Mouse (Mus musculus): ENCODE results near the gene Apoa1. TPM values are rescaled to one million over a fixed set of nuclear protein-coding genes. Genes with fewer than 3 reads are reported as not detected.

Gene Apoa1
- total RNA-seq, 1 experiment from 2014 or later = not detected

- no peak for ATAC-seq (replicated peaks in 1 of 2; ENCODE audit: insufficient read depth in 1 of 2, low FRiP score in 2 of 2, low TSS enrichment in 1 of 2, low read depth in 1 of 2, poor library complexity in 2 of 2, severe bottlenecking in 2 of 2)
Measured at GRCm38 (mm10) chr9:46240526-46241153, 12.3 kb downstream of the Apoa1 start, which contains the start of gene Apoa4. Apoa4 (plus strand) TSS chr9:46240696.

- no peak for ATAC-seq (replicated peaks in 1 of 2; ENCODE audit: insufficient read depth in 1 of 2, low FRiP score in 2 of 2, low TSS enrichment in 1 of 2, low read depth in 1 of 2, poor library complexity in 2 of 2, severe bottlenecking in 2 of 2)
Measured at GRCm38 (mm10) chr9:46241818-46242217, 13.4 kb downstream of the Apoa1 start.

GRCm38 (mm10) chr9:46243122-46243521 lies 14.7 kb downstream of the Apoa1 start:
- ATAC-seq (replicated peaks in 1 of 2; ENCODE audit: insufficient read depth in 1 of 2, low FRiP score in 2 of 2, low TSS enrichment in 1 of 2, low read depth in 1 of 2, poor library complexity in 2 of 2, severe bottlenecking in 2 of 2) = no peak

DNA sequence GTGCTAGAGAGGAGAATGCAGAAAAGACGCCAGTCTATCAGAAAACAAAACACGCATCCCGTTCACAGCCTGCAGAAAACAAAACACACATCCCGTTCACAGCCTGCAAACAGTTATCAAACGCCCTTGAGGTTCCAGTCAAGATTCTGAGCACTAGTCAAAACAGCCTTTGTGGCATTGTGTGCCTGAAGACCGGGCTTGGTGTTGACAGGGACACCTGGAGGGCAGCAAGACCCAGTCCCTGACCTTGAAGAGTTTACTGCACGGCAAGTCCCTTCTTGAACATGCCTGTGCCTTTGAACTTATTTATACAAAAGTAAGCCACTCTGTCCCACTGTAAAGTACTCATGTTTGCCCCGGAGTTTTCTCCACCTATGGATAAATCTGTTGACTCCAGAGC lies 15.2 kb downstream of the Apoa1 start:
- ATAC-seq (replicated peaks in 1 of 2; ENCODE audit: insufficient read depth in 1 of 2, low FRiP score in 2 of 2, low TSS enrichment in 1 of 2, low read depth in 1 of 2, poor library complexity in 2 of 2, severe bottlenecking in 2 of 2) = no peak

DNA sequence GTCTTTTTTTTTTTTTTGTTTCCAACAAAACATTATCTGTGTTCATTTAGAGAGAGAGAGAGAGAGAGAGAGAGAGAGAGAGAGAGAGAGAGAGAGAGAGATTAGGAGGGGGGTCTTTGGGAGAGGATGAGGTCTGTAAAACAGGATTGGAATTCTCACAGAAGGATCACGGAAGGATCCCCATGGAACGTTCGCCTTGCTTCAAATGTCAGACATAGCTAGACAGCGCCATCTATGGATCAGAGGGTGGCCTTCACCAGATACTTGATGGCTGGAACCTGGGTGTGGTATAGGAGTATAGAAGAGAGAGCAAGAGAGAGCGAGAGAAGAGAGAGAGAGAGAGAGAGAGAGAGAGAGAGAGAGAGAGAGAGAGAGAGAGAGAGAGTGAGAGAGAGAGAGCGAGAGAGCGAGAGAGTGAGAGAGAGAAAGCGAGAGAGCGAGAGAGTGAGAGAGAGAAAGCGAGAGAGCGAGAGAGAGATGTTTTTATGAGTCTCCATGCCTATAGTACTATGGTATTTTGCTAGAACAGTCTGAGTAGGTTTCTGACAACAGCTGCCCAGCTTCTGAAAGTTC lies 18.5 kb downstream of the Apoa1 start:
- ATAC-seq (replicated peaks in 1 of 2; ENCODE audit: insufficient read depth in 1 of 2, low FRiP score in 2 of 2, low TSS enrichment in 1 of 2, low read depth in 1 of 2, poor library complexity in 2 of 2, severe bottlenecking in 2 of 2) = peak in 1 of 2 experiments; percentile 69; a peak in 2 of 4 replicates

DNA sequence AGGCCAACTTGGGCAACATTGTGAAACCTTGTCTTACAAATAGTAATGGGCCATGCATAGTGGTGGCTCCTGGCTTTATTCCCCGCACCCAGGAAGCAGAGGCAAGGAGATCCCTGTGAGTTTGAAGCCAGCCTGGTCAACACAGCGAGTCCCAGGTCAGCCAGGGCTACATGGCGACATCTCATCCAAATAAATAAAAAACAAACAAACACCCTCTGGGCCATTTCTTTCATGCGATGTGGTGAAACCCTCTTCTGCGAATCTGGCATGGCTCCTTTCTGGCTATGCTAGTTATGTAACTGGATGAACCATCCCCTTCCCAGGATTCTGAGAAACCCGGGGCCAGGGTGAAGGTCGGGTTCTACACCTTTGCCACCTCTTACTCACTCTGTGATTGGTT lies 27.8 kb downstream of the Apoa1 start:
- ATAC-seq (replicated peaks in 1 of 2; ENCODE audit: insufficient read depth in 1 of 2, low FRiP score in 2 of 2, low TSS enrichment in 1 of 2, low read depth in 1 of 2, poor library complexity in 2 of 2, severe bottlenecking in 2 of 2) = no peak

DNA sequence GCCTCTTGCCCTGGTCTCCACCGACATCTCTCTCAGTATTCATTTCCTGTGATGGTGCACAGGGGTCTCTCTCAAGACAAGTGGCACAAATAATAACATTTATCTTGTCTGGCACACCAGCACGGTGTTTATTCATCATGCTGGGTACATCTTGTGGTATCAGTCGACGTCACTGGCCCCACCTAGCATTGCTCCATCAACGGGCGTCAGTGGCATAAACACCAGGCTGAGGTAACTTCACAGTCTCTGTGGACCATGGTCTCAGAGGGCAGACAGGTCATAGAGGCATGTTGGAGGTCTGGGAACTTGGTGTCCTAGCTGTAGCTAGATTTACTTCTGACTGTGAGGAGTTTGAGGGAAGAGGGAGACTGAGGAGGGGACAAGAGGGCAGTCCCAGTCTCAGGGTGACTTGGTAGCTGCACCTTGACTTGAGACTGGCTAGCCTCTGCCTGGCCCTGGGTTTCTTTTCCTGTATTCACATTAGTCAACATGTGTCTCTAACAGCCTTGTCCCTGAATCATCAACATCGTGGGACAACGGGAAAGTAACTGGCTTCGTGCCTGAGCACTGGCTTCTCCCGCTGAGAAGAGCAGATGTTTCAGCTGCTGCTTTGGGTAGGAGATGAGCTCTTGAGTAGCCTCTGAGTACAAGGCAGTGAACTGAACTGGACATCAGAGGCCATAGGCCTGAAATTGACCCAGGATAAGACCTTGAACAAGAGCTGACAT lies 28.4 kb downstream of the Apoa1 start:
- peak in 1 of 2 experiments; percentile 43; a peak in 1 of 4 replicates for ATAC-seq (replicated peaks in 1 of 2; ENCODE audit: insufficient read depth in 1 of 2, low FRiP score in 2 of 2, low TSS enrichment in 1 of 2, low read depth in 1 of 2, poor library complexity in 2 of 2, severe bottlenecking in 2 of 2)

DNA sequence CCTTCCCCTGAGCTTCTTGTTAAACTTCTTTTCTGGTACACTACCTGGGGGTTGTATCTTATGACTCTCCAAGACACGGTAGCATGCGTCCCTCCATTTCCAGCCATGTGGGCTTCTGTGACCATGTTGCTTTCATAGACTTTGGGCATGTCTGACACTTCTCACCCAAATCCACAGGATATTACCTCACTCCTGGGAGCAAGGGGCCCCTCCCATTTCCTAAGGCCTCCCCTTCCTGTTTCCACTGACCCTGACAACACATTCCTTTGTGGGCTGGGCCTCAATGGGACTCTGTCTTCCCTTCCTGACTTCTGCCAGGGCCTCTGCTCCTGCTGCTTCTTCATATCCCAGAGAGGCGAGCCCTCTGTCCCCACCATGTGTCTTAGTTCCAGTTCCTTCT lies 29.2 kb downstream of the Apoa1 start:
- peak; percentile 37 to 73; a peak in 2 of 4 replicates for ATAC-seq (replicated peaks in 1 of 2; ENCODE audit: insufficient read depth in 1 of 2, low FRiP score in 2 of 2, low TSS enrichment in 1 of 2, low read depth in 1 of 2, poor library complexity in 2 of 2, severe bottlenecking in 2 of 2)

GRCm38 (mm10) chr9:46259111-46259510 lies 30.7 kb downstream of the Apoa1 start:
- no peak for ATAC-seq (replicated peaks in 1 of 2; ENCODE audit: insufficient read depth in 1 of 2, low FRiP score in 2 of 2, low TSS enrichment in 1 of 2, low read depth in 1 of 2, poor library complexity in 2 of 2, severe bottlenecking in 2 of 2)

- no peak for ATAC-seq (replicated peaks in 1 of 2; ENCODE audit: insufficient read depth in 1 of 2, low FRiP score in 2 of 2, low TSS enrichment in 1 of 2, low read depth in 1 of 2, poor library complexity in 2 of 2, severe bottlenecking in 2 of 2)
Measured at GRCm38 (mm10) chr9:46261131-46261530, 32.8 kb downstream of the Apoa1 start.

DNA sequence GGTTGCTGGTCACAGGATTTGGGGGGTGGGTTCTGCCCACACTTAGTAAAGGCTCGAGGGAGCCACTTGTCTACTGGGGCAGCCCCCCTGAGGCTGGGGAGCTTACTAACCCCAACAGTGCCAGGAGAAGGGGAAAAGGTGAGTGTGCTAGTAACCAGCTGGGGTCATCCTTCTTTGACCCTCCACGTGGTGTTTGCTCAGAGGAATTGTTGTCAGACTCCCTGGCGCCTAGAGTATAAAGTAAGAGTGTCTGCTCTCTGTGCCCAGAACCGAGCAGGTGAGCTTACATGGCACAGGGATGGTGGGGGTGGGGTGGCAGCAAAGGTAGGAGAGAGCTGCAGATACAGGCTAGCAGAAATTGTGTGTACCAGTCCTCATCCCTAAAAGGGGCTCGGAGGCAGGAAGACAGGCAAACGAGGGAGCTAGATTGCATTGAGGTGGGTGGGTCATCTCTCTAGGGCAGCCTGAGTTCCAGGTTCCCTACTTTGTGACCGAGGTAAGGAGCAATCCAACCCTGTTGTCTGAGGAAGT lies 40.0 kb downstream of the Apoa1 start, which contains the start of gene Apoa5:
TSS of gene Apoa5 (plus strand) at position 291 of the 531 bp plus-strand sequence.
- no peak for ATAC-seq (replicated peaks in 1 of 2; ENCODE audit: insufficient read depth in 1 of 2, low FRiP score in 2 of 2, low TSS enrichment in 1 of 2, low read depth in 1 of 2, poor library complexity in 2 of 2, severe bottlenecking in 2 of 2)

DNA sequence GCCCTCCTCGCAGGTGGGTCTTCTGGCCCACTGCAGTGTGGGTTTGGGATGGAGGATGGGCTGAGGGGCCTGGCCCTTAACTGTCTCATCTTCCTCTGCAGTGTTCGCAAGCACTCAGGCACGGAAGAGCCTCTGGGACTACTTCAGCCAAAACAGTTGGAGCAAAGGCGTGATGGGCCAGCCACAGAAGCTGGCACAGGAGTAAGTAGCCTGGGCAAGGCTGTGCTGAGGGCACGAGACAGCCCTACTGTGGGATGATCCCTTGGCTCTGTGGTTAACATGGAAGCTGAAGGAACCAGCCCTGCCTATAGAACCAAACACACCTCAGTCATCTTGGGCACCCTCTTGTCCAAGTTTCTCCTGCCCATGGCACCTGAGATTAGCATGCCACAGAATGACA lies 40.7 kb downstream of the Apoa1 start:
- no peak for ATAC-seq (replicated peaks in 1 of 2; ENCODE audit: insufficient read depth in 1 of 2, low FRiP score in 2 of 2, low TSS enrichment in 1 of 2, low read depth in 1 of 2, poor library complexity in 2 of 2, severe bottlenecking in 2 of 2)

- no peak for ATAC-seq (replicated peaks in 1 of 2; ENCODE audit: insufficient read depth in 1 of 2, low FRiP score in 2 of 2, low TSS enrichment in 1 of 2, low read depth in 1 of 2, poor library complexity in 2 of 2, severe bottlenecking in 2 of 2)
Measured at GRCm38 (mm10) chr9:46270782-46271181, 42.4 kb downstream of the Apoa1 start.

DNA sequence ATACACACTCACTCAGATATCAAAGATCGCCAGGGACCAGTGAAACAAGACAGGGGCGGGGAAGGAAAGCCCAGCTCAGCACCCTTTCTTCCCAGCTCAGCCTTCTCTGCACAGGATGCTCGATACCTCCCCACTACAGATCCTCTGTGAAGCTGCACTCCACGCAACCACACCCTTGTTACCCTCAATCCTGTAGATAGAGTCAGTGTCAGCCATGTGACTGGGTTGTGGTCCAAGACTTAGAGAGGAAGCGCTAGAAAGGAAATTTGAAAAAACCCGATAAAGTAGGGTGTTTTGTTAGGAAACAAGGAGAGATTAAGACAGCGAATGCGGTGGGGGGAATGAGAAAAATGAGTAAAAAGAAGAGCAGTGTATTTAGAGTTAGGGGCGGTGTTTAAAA lies 43.7 kb downstream of the Apoa1 start:
- ATAC-seq (replicated peaks in 1 of 2; ENCODE audit: insufficient read depth in 1 of 2, low FRiP score in 2 of 2, low TSS enrichment in 1 of 2, low read depth in 1 of 2, poor library complexity in 2 of 2, severe bottlenecking in 2 of 2) = no peak

DNA sequence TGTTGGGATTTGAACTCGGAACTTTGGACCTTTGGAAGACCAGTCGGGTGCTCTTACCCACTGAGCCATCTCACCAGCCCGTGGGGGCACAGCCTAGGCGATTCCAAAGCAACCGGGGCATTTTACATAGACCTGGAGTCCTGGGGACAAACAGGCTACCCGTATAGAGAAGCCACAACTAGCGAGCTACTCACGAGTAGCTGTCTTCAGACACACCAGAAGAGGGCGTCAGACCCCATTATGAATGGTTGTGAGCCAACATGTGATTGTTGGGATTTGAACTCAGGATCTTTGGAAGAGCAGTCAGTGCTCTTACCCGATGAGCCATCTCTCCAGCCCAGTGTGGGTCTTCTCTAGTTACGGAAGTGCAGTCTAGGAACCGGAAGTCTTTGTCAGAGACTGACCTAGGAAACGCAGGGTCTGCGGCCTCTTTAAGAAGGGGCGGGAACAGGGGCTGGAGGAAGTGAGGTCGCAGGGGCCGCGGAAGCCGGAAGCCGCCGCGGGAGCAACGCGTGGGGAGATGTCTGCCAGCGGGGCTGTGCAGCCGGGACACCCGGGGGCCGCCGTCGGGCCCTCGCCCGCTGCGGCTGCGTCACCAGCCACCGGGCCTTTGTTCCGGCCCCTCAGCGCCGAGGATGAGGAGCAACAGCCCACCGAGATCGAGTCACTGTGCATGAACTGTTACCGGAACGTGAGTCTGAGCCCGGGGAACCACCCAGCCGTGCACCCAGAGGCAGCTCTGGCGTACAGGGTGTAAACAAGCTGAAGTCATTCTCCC lies 44.5 kb downstream of the Apoa1 start, which contains the start of gene Zpr1:
TSS of gene Zpr1 (plus strand) at position 388 of the 778 bp plus-strand sequence.
- peak; percentile 91 to 95 for ATAC-seq (replicated peaks in 1 of 2; ENCODE audit: insufficient read depth in 1 of 2, low FRiP score in 2 of 2, low TSS enrichment in 1 of 2, low read depth in 1 of 2, poor library complexity in 2 of 2, severe bottlenecking in 2 of 2)

- no peak for ATAC-seq (replicated peaks in 1 of 2; ENCODE audit: insufficient read depth in 1 of 2, low FRiP score in 2 of 2, low TSS enrichment in 1 of 2, low read depth in 1 of 2, poor library complexity in 2 of 2, severe bottlenecking in 2 of 2)
Measured at GRCm38 (mm10) chr9:46274494-46274893, 46.1 kb downstream of the Apoa1 start.
